Mouse (Mus musculus): Measurements from ENCODE around the gene Mpzl2. TPM values are rescaled to one million over a fixed set of nuclear protein-coding genes. Genes with fewer than 3 reads are reported as not detected.

Mpzl2 gene
- polyA plus RNA-seq, 1 experiment from 2014 or later, result 9.0 TPM

Other genes with a start within 250 kb of the Mpzl2 start
- gene Tmem25, start 240.5 kb upstream of the Mpzl2 start, polyA plus RNA-seq (2015; fragmentation: Nextera tagmentation; extraction: Ambion mirVana), result 3.2 and 4.9 TPM in 2 replicates
- 127 and 154 TPM in 2 replicates for gene Ttc36, start 236.7 kb upstream of the Mpzl2 start, polyA plus RNA-seq (2015; fragmentation: Nextera tagmentation; extraction: Ambion mirVana)
- gene Kmt2a, start 158.5 kb upstream of the Mpzl2 start, polyA plus RNA-seq (2015; fragmentation: Nextera tagmentation; extraction: Ambion mirVana), result 2.9 and 3.4 TPM in 2 replicates
- 396 and 459 TPM in 2 replicates for gene Atp5l, start 119.1 kb upstream of the Mpzl2 start, polyA plus RNA-seq (2015; fragmentation: Nextera tagmentation; extraction: Ambion mirVana)
- gene Ube4a, start 74.2 kb upstream of the Mpzl2 start, polyA plus RNA-seq (2015; fragmentation: Nextera tagmentation; extraction: Ambion mirVana), result 10.3 and 10.9 TPM in 2 replicates
- gene Cd3g, start 59.4 kb upstream of the Mpzl2 start, polyA plus RNA-seq (2015; fragmentation: Nextera tagmentation; extraction: Ambion mirVana), result 0.22 and 0.23 TPM in 2 replicates
- 0.09 and 0.10 TPM in 2 replicates for gene Cd3d, start 58.0 kb upstream of the Mpzl2 start, polyA plus RNA-seq (2015; fragmentation: Nextera tagmentation; extraction: Ambion mirVana)
- gene Cd3e, start 30.2 kb upstream of the Mpzl2 start, polyA plus RNA-seq (2015; fragmentation: Nextera tagmentation; extraction: Ambion mirVana), result not detected in 2 replicates
- gene Mpzl3, start 15.4 kb downstream of the Mpzl2 start, polyA plus RNA-seq (2015; fragmentation: Nextera tagmentation; extraction: Ambion mirVana), result 0.79 and 1.1 TPM in 2 replicates
- 0.40 and 0.56 TPM in 2 replicates for gene Jaml, start 39.4 kb downstream of the Mpzl2 start, polyA plus RNA-seq (2015; fragmentation: Nextera tagmentation; extraction: Ambion mirVana)
- 0.17 and 0.22 TPM in 2 replicates for gene Scn2b, start 78.0 kb downstream of the Mpzl2 start, polyA plus RNA-seq (2015; fragmentation: Nextera tagmentation; extraction: Ambion mirVana)
- gene Scn4b, start 98.6 kb downstream of the Mpzl2 start, polyA plus RNA-seq (2015; fragmentation: Nextera tagmentation; extraction: Ambion mirVana), result 0.15 and 0.31 TPM in 2 replicates
- 0.07 TPM in 2 replicates for gene BC049352, start 142.2 kb downstream of the Mpzl2 start, polyA plus RNA-seq (2015; fragmentation: Nextera tagmentation; extraction: Ambion mirVana)
- 0.07 TPM in 1 of 2 replicates, not detected in the other for gene Tmprss4, start 164.3 kb downstream of the Mpzl2 start, polyA plus RNA-seq (2015; fragmentation: Nextera tagmentation; extraction: Ambion mirVana)
- gene Il10ra, start 229.3 kb downstream of the Mpzl2 start, polyA plus RNA-seq (2015; fragmentation: Nextera tagmentation; extraction: Ambion mirVana), result 1.9 and 2.4 TPM in 2 replicates